Mouse (Mus musculus) stomach, embryonic 16.5 days (tissue): ENCODE results near the gene C330021F23Rik. TPM values are rescaled to one million over a fixed set of nuclear protein-coding genes. Genes with fewer than 3 reads are reported as not detected.
A peak's percentile ranks its signal among the peaks of the same experiment; 100 is the strongest.

ENCODE experiments used
- ATAC-seq: fragments of 200-750 bp; cut with Nextera tagmentation; 2 replicates; pipeline ENCODE4 v1.8.0; 2017; ENCODE audit warnings: moderate number of reproducible peaks, moderate TSS enrichment; ENCODE audit not compliant: insufficient read depth, low FRiP score
- H3K27ac ChIP-seq: fragments of 300-500 bp; sonication (generic); 2 replicates; pipeline ENCODE4 v1.5.1; 2014; ENCODE audit warnings: low read length
- H3K27me3 ChIP-seq: fragments of 300-500 bp; sonication (generic); 2 replicates; pipeline ENCODE4 v1.6.1; 2014; ENCODE audit warnings: low read length, control low read depth, mixed read lengths; ENCODE audit not compliant: control insufficient read depth, insufficient read depth
- H3K36me3 ChIP-seq: fragments of 300-500 bp; sonication (generic); 2 replicates; pipeline ENCODE4 v1.6.1; 2014; ENCODE audit warnings: low read length; ENCODE audit not compliant: control insufficient read depth, insufficient read depth
- H3K4me1 ChIP-seq: fragments of 300-500 bp; sonication (generic); 2 replicates; pipeline ENCODE4 v1.6.1; 2014; ENCODE audit warnings: low read length, control low read depth, mixed read lengths; ENCODE audit not compliant: control insufficient read depth, insufficient read depth
- H3K4me2 ChIP-seq: fragments of 300-500 bp; sonication (generic); 2 replicates; pipeline ENCODE4 v1.6.1; 2014; ENCODE audit warnings: low read depth, low read length, mixed read lengths
- H3K4me3 ChIP-seq: fragments of 300-500 bp; sonication (generic); replicated peaks from 2 replicates; pipeline ENCODE4 v1.5.1; 2014; ENCODE audit warnings: mild to moderate bottlenecking, low read length
- H3K9ac ChIP-seq: fragments of 300-500 bp; sonication (generic); 2 replicates; pipeline ENCODE4 v1.6.1; 2014; ENCODE audit warnings: low read length
- H3K9me3 ChIP-seq: fragments of 300-500 bp; sonication (generic); replicated peaks from 2 replicates; pipeline ENCODE4 v1.6.1; 2016; ENCODE audit warnings: low read length, control low read depth; ENCODE audit not compliant: control insufficient read depth
- WGBS: fragments of 180-500 bp; shearing (Covaris S2); extraction: QIAGEN DNeasy Blood & Tissue Kit; methylation state at CpG from one replicate; pipeline ENCODE4 v1.1.7; 2014; 5-methylcytosine and 5-hydroxymethylcytosine counted together
- polyA plus RNA-seq: library from polyadenylated mRNA; unstranded; fragments of >200 nt; fragmentation: Nextera tagmentation; extraction: Ambion mirVana; gene quantifications from 2 replicates; pipeline ENCODE4 v1.2.1, GENCODE M21; 2015

Gene C330021F23Rik
- polyA plus RNA-seq, 1 experiment from 2014 or later, result 1.1 TPM

GRCm38 (mm10) chr8:3628014-3628413 is 60.2 kb downstream of the C330021F23Rik start:
- H3K4me2 ChIP-seq, result no peak overlapping the region
- H3K9ac ChIP-seq, result no peak overlapping the region
- no peaks in the 10 kb centered on the region for H3K36me3 ChIP-seq
- H3K27me3 ChIP-seq, result no peaks in the 10 kb centered on the region
- H3K4me1 ChIP-seq, result no peaks in the 10 kb centered on the region
- no peak for ATAC-seq
- no peak overlapping the region for H3K4me3 ChIP-seq
- H3K27ac ChIP-seq, result no peak overlapping the region
- H3K9me3 ChIP-seq, result no peaks in the 10 kb centered on the region
- WGBS, result 23% methylated on average over 5 of the region's 5 CpGs

DNA sequence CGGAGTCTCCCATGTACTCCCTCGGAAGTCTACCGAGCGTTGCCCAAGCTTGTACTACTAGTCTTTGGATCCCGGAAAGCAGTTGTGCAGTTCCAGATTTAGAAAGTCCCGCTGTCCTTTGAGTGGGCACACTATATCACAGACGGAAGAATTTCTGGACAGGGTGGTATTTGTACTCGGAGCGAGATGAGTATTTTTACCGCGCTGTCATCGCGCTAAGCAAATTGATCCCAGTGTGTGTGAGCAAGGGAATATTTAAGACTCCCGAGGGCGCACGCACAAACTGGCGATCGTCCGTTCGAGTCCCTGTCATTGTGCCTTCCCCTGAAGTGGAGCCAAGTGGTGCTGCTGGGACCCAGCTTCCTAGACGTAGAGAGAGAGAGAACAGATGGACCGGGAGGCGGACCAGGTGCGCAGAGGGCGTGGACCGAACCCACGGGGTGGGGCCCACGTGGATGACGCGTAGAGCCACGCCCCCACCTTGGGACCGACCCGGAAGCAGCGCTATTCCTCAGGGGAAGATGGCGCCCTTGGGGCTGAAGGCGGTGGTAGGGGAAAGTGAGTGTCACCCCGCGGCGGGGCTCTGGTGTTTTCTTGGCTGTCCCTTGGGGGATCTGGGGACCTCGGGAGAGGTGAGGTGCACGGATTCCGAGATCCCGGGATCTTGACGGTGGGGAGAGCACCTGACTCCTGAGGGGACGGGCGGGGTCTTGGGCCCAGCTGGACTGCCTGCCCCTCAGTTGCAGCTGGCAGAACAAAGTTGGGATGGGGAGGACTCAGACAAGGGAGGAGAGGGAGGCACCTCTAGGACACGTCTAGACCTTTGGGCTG is 63.1 kb downstream of the C330021F23Rik start, which contains the start of gene Stxbp2:
Gene Stxbp2 (plus strand): TSS at position 309 of the 831 bp plus-strand sequence.
- H3K4me3 ChIP-seq, result peak within 1 kb of the TSS; percentile 66
- H3K4me2 ChIP-seq, result peak within 1 kb of the TSS; percentile 84
- H3K9me3 ChIP-seq, result no peaks in the 10 kb centered on the region
- WGBS, result 6% methylated on average over 47 of the region's 47 CpGs
- H3K27me3 ChIP-seq, result no peaks in the 10 kb centered on the region
- peak; percentile 93 for ATAC-seq
- H3K4me1 ChIP-seq, result no peaks in the 10 kb centered on the region
- peak within 1 kb of the TSS; percentile 81 for H3K9ac ChIP-seq
- 0 out of 2 replicates have a peak, but pooled peaks cover 5% of the 10 kb centered on the region for H3K36me3 ChIP-seq
- 0 out of 2 replicates have a peak within 1 kb of the TSS, but pooled peaks have one; percentile 16 for H3K27ac ChIP-seq

DNA sequence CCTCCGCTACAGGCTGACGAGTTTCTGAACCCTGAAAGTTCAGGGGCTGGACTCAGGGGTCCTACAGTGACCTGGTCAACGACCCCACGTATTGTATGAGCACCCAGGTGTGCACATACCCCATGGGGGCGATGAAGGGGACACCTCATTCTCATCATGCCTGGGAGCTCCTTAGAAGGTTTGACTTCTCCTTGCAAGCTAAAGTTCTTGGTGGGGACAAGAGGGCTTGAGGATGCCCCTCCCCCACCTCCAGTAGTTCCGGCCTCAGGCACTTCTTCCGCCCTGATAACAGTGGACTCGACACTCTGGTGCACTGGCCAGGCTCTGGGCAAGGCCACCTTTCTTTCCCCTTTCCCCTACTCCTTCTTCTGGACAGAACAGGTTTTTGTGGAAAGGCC is 63.7 kb downstream of the C330021F23Rik start:
- 9% methylated on average over 8 of the region's 8 CpGs for WGBS

More for the DNA sequence above, 63.7 kb downstream of the C330021F23Rik start:
- peak overlapping the region; percentile 84 for H3K4me2 ChIP-seq
- H3K27me3 ChIP-seq, result no peaks in the 10 kb centered on the region
- 0 out of 2 replicates have a peak overlapping the region, but pooled peaks have one; percentile 16 for H3K27ac ChIP-seq
- no peaks in the 10 kb centered on the region for H3K4me1 ChIP-seq
- H3K9ac ChIP-seq, result peak overlapping the region; percentile 81
- H3K4me3 ChIP-seq, result peak overlapping the region; percentile 66
- H3K36me3 ChIP-seq, result 0 out of 2 replicates have a peak, but pooled peaks cover 5% of the 10 kb centered on the region
- H3K9me3 ChIP-seq, result no peaks in the 10 kb centered on the region
- peak; percentile 61; the same call in 1 of the 2 replicates for ATAC-seq

Other genes with a start within 250 kb of the C330021F23Rik start
- gene A430078G23Rik, start 214.6 kb upstream of the C330021F23Rik start, polyA plus RNA-seq, result 0.92 and 0.93 TPM in 2 replicates
- gene Arhgef18, start 175.0 kb upstream of the C330021F23Rik start, polyA plus RNA-seq, result 10.0 and 10.5 TPM in 2 replicates
- 10.8 and 12.1 TPM in 2 replicates for gene Pex11g, start 100.3 kb upstream of the C330021F23Rik start, polyA plus RNA-seq
- gene Tex45, start 97.1 kb upstream of the C330021F23Rik start, polyA plus RNA-seq, result not detected in 2 replicates
- 32.1 and 32.4 TPM in 2 replicates for gene Zfp358, start 74.9 kb upstream of the C330021F23Rik start, polyA plus RNA-seq
- 42.4 and 51.4 TPM in 2 replicates for gene Mcoln1, start 67.5 kb upstream of the C330021F23Rik start, polyA plus RNA-seq
- 36.0 and 37.6 TPM in 2 replicates for gene Pnpla6, start 52.6 kb upstream of the C330021F23Rik start, polyA plus RNA-seq
- 11.5 and 13.2 TPM in 2 replicates for gene Camsap3, start 19.3 kb downstream of the C330021F23Rik start, polyA plus RNA-seq
- 50.8 and 60.3 TPM in 2 replicates for gene Xab2, start 53.3 kb downstream of the C330021F23Rik start, polyA plus RNA-seq
- gene Pet100, start 53.6 kb downstream of the C330021F23Rik start, polyA plus RNA-seq, result 91.3 and 106 TPM in 2 replicates
- gene Pcp2, start 57.6 kb downstream of the C330021F23Rik start, polyA plus RNA-seq, result 0.19 TPM in 1 of 2 replicates, not detected in the other
- gene Stxbp2, start 63.0 kb downstream of the C330021F23Rik start, polyA plus RNA-seq, result 121 and 144 TPM in 2 replicates
- not detected in 2 replicates for gene Retn, start 87.8 kb downstream of the C330021F23Rik start, polyA plus RNA-seq
- gene Mcemp1, start 97.8 kb downstream of the C330021F23Rik start, polyA plus RNA-seq, result 2.1 and 2.7 TPM in 2 replicates
- gene Fcor, start 104.4 kb downstream of the C330021F23Rik start, polyA plus RNA-seq, result 9.2 and 9.5 TPM in 2 replicates
- gene Trappc5, start 108.3 kb downstream of the C330021F23Rik start, polyA plus RNA-seq, result 38.0 and 38.5 TPM in 2 replicates
- 0.17 and 0.20 TPM in 2 replicates for gene Fcer2a, start 126.2 kb downstream of the C330021F23Rik start, polyA plus RNA-seq
- gene Clec4g, start 152.7 kb downstream of the C330021F23Rik start, polyA plus RNA-seq, result 0.19 and 0.45 TPM in 2 replicates
- gene Cd209a, start 181.0 kb downstream of the C330021F23Rik start, polyA plus RNA-seq, result 0.25 and 0.41 TPM in 2 replicates